15 mouse cellular contexts compared by ENCODE assay signal in genomic region chr4:62331977-62332376, GRCm38 (mm10). TPM values are rescaled to one million over a fixed set of nuclear protein-coding genes. Genes with fewer than 3 reads are reported as not detected.
DNase-seq lines count a peak whose midpoint lies in the region; TF ChIP-seq lines count a peak whose summit lies in the region.
"Had no signal": no experiment of that assay in that cellular context is flagged by ENCODE, and none has a peak within 500 bp of the region (broad histone marks: within the 10 kb centered on the region; RNA-seq: fewer than 3 reads in every experiment).

No protein-coding gene starts in this region.

- H3K4me1 ChIP-seq in CH12.LX (ENCODE audit: control insufficient read depth in 1 of 2, insufficient read depth in 2 of 2) = no peaks in the 10 kb centered on the region
- no peaks in the 10 kb centered on the region for H3K4me1 ChIP-seq in cortical plate, adult 2 months (ENCODE audit: control insufficient read depth, insufficient read depth, low read length)
- H3K4me1 ChIP-seq: embryonic facial prominence, embryonic 13.5 days; forebrain, embryonic 10.5 days had no signal

- no peaks in the 10 kb centered on the region for H3K27me3 ChIP-seq in CH12.LX (replicated peaks)
- H3K27me3 ChIP-seq: embryonic facial prominence, embryonic 13.5 days had no signal

- H3K9me3 ChIP-seq in CH12.LX (replicated peaks; ENCODE audit: low read length) = no peaks in the 10 kb centered on the region
- H3K9me3 ChIP-seq: embryonic facial prominence, embryonic 13.5 days; forebrain, embryonic 10.5 days had no signal

- TF ChIP-seq CTCF in gastrocnemius, adult 2 months (IDR thresholded peaks at IDR 0.05) = 0 out of 2 replicates have a peak, but pooled peaks have one; percentile 7
- TF ChIP-seq CTCF in layer of hippocampus, adult 2 months (conservative IDR thresholded peaks at IDR 0.05) = peak; percentile 48
- TF ChIP-seq CTCF in CH12.LX (conservative IDR thresholded peaks at IDR 0.05 in 1 of 2, IDR thresholded peaks at IDR 0.05 in 1 of 2; ENCODE audit: low read depth in 2 of 2, low read length in 2 of 2) = peak in 1 of 2 experiments; percentile 41; a peak in 2 of 4 replicates
- TF ChIP-seq CTCF in cortical plate, adult 2 months (IDR thresholded peaks at IDR 0.05; ENCODE audit: extremely low read depth, insufficient read depth, low read length) = peak; percentile 19; the same call in 1 of the 2 replicates

- no peak overlapping the region for H3K9ac ChIP-seq in CH12.LX (ENCODE audit: insufficient read depth, low read depth)
- H3K9ac ChIP-seq: embryonic facial prominence, embryonic 13.5 days had no signal

- no peak for DNase-seq in gastrocnemius, adult 2 months
- DNase-seq in gastrocnemius, postnatal 25 days = no peak
- no peak for DNase-seq in layer of hippocampus, adult 2 months (ENCODE audit: low spot score in 2 of 2)
- no peak for DNase-seq in layer of hippocampus, adult 18-20 months (ENCODE audit: low spot score in 2 of 2)
- DNase-seq in CH12.LX (ENCODE audit: extremely low read depth) = no peak
- DNase-seq in cerebellum, adult 9-11 months = no peak
- DNase-seq: adrenal gland, adult 2 months; cerebellum, postnatal 10 days; heart, postnatal 36 days; lung, postnatal 10 days; right cerebral cortex, postnatal 25 days had no signal

- TF ChIP-seq EP300 in CH12.LX (IDR thresholded peaks at IDR 0.05; ENCODE audit: low read length) = no peak

- dilution Hi-C loops in CH12.LX (cut with MboI; ENCODE audit: extremely low pct_ligation_motif_present, extremely low pct_unique_long_range_greater_than_20kb, low sequenced_read_pairs) = no loop called here

- intact Hi-C loops in gastrocnemius, adult 2 months (cut with DNase I) = no loop called here

- peak; percentile 40 for TF ChIP-seq RAD21 in CH12.LX (IDR thresholded peaks at IDR 0.05; ENCODE audit: low read depth, low read length)

- H3K27ac ChIP-seq in gastrocnemius, adult 2 months = no peak overlapping the region
- H3K27ac ChIP-seq in layer of hippocampus, adult 2 months = no peak overlapping the region
- H3K27ac ChIP-seq in CH12.LX (ENCODE audit: insufficient read depth, low read depth) = no peak overlapping the region
- H3K27ac ChIP-seq in cortical plate, adult 2 months (ENCODE audit: insufficient read depth, low read length) = no peak overlapping the region
- H3K27ac ChIP-seq: embryonic facial prominence, embryonic 13.5 days; forebrain, embryonic 10.5 days had no signal

- no peak for TF ChIP-seq POLR2A in CH12.LX (IDR thresholded peaks at IDR 0.05; ENCODE audit: low read depth, low read length)
- TF ChIP-seq POLR2A in cortical plate, adult 2 months (IDR thresholded peaks at IDR 0.05; ENCODE audit: extremely low read depth, insufficient read depth, low read length) = no peak

- H3K4me2 ChIP-seq in CH12.LX (ENCODE audit: insufficient read depth, low read depth, poor library complexity, severe bottlenecking) = no peak overlapping the region
- H3K4me2 ChIP-seq: embryonic facial prominence, embryonic 13.5 days; midbrain, embryonic 11.5 days had no signal

- H3K4me3 ChIP-seq in gastrocnemius, adult 2 months = no peak overlapping the region
- H3K4me3 ChIP-seq in layer of hippocampus, adult 2 months = no peak overlapping the region
- no peak overlapping the region for H3K4me3 ChIP-seq in CH12.LX (replicated peaks in 1 of 3; ENCODE audit: low read depth in 2 of 3, low read length in 2 of 3, poor library complexity in 1 of 3)
- no peak overlapping the region for H3K4me3 ChIP-seq in cortical plate, adult 2 months (ENCODE audit: insufficient read depth, low read length)
- H3K4me3 ChIP-seq: embryonic facial prominence, embryonic 13.5 days; forebrain, embryonic 10.5 days had no signal

- in situ Hi-C loops in CH12.LX (cut with MboI; ENCODE audit: low pct_ligation_motif_present, low pct_unique_long_range_greater_than_20kb, low sequenced_read_pairs) = no loop called here

- H3K36me3 ChIP-seq in CH12.LX (replicated peaks in 1 of 2; ENCODE audit: control insufficient read depth in 1 of 2, insufficient read depth in 1 of 2, low read length in 1 of 2) = peaks cover 48 to 88% of the 10 kb centered on the region in 2 experiments

- H3K79me2 ChIP-seq in CH12.LX (replicated peaks; ENCODE audit: control insufficient read depth, extremely low read depth, insufficient read depth, poor library complexity, severe bottlenecking) = no peaks in the 10 kb centered on the region

TF ChIP-seq in CH12.LX, 34 proteins besides CTCF, POLR2A, EP300 and RAD21:
- TF ChIP-seq RCOR1 (conservative IDR thresholded peaks at IDR 0.05; ENCODE audit: low read depth, low read length) (no peak), E2F4 (IDR thresholded peaks at IDR 0.05; ENCODE audit: insufficient replicate concordance, low read depth, low read length) (no peak), GABPA (IDR thresholded peaks at IDR 0.05; ENCODE audit: insufficient replicate concordance, low read depth, low read length) (no peak), MAX (IDR thresholded peaks at IDR 0.05; ENCODE audit: low read length) (no peak), ZC3H11A (IDR thresholded peaks at IDR 0.05; ENCODE audit: low read depth, low read length) (no peak), USF1 (IDR thresholded peaks at IDR 0.05; ENCODE audit: low read depth, low read length) (no peak), MAFK (IDR thresholded peaks at IDR 0.05; ENCODE audit: insufficient replicate concordance, low read length) (no peak), SIN3A (IDR thresholded peaks at IDR 0.05; ENCODE audit: low read length) (no peak), CHD2 (IDR thresholded peaks at IDR 0.05; ENCODE audit: low read length) (no peak), ZKSCAN1 (IDR thresholded peaks at IDR 0.05; ENCODE audit: borderline replicate concordance, low read depth, low read length) (no peak)

RNA-seq across cellular contexts. Expression of gene Fkbp15, which starts 28.4 kb away (rescaled TPM):
- total RNA-seq in gastrocnemius, adult 2 months (2021) = 10 to 100 TPM; 12.6 TPM
- 10 to 100 TPM; 11.7 to 13.2 TPM for total RNA-seq in gastrocnemius, postnatal 25 days (2021)
- 10 to 100 TPM; 41.1 to 43.4 TPM for total RNA-seq in layer of hippocampus, adult 2 months (2021)
- 10 to 100 TPM; 38.2 to 38.4 TPM for total RNA-seq in layer of hippocampus, adult 18-20 months (2021)
- 30.4 and 30.8 TPM in 2 replicates for total RNA-seq in CH12.LX (2012; rRNA removed)
- 24.0 and 25.9 TPM in 2 replicates for total RNA-seq in CH12.LX (2014; rRNA removed)
- 32.9 and 35.1 TPM in 2 replicates for polyA plus RNA-seq in CH12.LX (2012; ENCODE audit: insufficient read length, low read depth)
- polyA plus RNA-seq in cortical plate, adult 2 months (2012; rRNA removed) = 26.1 and 27.2 TPM in 2 replicates

RNA-seq across cellular contexts. Expression of gene Slc31a1, which starts 28.6 kb away (rescaled TPM):
- total RNA-seq in gastrocnemius, adult 2 months (2021) = 10 to 100 TPM in 1 of 2 experiments, 1 to 10 TPM in 1; 9.7 to 12.0 TPM
- total RNA-seq in gastrocnemius, postnatal 25 days (2021) = 10 to 100 TPM; 10.8 to 12.3 TPM
- total RNA-seq in layer of hippocampus, adult 2 months (2021) = 10 to 100 TPM; 11.7 to 11.9 TPM
- 10 to 100 TPM; 10.5 to 11.2 TPM for total RNA-seq in layer of hippocampus, adult 18-20 months (2021)
- total RNA-seq in CH12.LX (2012; rRNA removed) (14.0 and 16.5 TPM in 2 replicates), CH12.LX (2014; rRNA removed) (18.1 and 19.7 TPM in 2 replicates)
- polyA plus RNA-seq in CH12.LX (2012; ENCODE audit: insufficient read length, low read depth) = 30.3 and 32.5 TPM in 2 replicates
- polyA plus RNA-seq in cortical plate, adult 2 months (2012; rRNA removed) = 17.1 and 18.1 TPM in 2 replicates
